Mouse (Mus musculus) ovary, postnatal 14 days (tissue): ENCODE data around the gene Ccdc34.

ENCODE experiments used
- DNase-seq: peaks from one replicate; pipeline ENCODE4 v3.0.0; 2022; ENCODE audit warnings: low spot score

The Ccdc34 gene

DNA sequence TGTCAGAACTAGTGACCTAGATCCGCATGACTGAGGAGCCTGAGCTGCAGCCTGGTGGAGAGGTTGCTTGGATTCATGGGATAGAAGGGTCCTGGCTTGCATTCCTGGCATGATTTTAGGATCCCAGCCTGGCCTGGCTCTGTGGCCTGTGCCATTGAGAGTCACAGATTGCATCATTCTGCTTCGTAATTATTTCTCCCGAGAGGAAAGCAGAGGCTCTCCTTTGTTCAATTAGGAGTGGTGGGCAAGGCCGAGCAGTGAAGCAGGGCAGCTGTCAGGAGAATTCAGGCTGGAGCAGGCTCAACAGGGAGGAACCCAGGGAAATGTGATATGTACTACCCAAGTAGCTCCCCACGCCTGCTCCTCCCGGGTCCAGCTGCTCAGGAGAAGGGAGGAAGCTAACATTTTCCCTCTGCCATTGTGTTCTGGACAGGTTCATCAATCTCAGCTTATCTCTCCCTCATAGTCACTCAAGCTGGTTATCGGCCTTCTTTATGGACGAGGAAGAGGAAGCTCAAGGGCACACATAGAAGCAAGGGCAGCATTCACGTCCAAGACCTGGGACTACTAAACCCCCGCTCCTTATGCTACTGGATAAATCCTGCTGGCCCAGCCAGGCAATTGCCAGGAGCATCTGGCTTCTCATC lies 162.2 kb downstream of the Ccdc34 start:
- DNase-seq = no peak

DNA sequence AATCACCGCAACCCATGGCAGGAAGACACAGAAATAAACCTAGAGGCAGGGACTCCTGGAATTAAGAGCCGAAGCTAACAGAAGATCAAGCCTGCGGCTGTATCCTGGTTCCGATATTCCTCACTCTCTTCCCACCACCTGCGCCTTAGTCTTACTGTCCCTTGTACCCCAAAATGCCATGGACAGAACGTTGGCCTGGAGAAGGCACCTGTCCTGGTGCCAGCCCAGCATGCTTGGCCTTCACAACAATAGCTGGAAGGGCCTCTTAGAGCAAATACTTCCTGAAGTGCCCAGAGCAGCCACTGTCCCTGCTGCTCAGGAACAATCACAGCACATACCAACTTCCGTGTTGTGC lies 162.7 kb downstream of the Ccdc34 start:
- DNase-seq = no peak

DNA sequence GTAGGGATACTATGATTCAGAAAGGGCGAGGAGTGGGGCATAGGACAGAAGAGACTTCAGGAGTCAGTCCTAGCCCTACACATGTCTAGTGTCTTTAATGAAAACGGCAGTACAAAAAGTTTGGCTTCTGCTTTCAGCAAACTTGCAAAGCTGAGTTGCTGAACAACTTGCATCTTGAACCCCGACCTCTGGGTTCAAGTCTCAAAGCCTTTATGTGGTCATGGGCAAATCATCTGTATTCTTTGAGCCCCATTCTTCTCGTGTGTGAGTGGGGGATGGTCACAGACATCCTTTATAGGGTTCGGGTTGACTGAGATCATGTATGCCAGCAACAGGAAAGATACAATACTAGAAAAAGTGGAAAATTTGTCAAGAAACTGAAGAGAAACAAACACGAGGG lies 164.0 kb downstream of the Ccdc34 start:
- no peak for DNase-seq

DNA sequence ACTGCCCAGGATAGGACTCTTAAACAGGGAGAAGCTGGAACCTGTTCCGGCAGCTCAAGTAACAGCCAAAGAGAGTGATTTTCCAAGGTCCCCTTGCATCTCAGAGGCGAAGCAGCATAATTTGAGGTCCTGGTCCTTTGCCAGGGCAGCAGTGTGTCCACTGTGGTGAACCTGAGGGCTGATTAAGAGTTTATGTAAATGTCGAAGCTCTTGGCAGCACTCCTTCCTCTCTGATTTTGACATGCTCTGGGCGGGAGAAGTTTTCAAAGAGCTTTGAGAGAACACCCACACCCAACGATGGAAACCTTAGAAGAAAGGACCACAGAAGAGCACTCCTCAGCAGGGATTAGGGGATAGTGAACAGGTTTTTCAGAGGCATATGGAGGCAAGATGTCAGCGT lies 164.6 kb downstream of the Ccdc34 start:
- no peak for DNase-seq

DNA sequence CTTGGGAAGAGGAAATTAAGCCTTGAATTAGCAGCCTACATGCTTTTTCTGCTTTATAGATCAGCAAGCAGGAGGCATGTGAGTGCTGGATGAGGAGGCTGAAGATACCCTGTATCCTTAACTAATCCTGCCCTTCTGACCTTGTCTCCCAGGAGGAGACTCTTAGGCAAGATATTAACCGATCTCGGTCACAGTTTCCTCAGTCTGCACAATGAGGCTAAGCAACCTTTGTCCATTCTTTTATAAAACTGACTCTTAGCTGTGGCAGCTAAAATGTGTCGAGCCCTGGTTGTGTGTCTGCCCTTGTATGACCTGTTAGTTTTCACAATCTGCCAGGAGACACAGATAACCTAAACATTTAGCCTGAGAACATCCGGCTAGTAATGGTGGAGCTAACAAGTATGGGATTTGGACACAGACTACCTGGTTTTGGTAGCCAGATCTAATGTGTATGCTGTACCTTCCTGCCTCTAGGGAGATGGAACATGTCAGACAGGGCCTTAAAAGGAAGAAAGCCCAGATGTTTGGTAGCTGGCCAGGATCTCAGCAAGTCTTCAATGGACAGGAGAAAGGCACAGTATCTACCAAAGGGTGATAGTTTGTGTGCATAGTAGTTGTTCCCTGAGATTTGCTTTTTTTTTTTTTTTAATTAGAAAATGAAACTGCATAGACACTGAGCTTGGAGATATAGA lies 165.3 kb downstream of the Ccdc34 start:
- no peak for DNase-seq

DNA sequence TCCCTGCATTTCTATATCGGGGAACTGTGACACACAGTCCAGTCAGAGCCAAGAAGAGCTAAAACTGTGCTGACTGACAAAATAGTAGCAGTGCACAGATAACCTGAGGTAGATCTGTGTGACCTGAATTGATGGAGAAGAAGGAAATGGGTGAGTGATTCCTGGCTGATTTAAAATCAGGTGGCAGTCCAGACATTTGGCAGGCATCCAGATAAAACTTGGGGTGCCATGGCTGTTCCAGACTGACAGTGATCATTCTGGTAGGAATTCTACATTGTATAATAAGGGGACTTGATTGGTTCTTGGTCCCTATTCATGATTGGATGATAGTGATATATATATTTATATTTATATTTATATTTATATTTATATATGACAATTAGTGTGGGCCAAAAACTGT lies 166.5 kb downstream of the Ccdc34 start:
- DNase-seq = no peak

DNA sequence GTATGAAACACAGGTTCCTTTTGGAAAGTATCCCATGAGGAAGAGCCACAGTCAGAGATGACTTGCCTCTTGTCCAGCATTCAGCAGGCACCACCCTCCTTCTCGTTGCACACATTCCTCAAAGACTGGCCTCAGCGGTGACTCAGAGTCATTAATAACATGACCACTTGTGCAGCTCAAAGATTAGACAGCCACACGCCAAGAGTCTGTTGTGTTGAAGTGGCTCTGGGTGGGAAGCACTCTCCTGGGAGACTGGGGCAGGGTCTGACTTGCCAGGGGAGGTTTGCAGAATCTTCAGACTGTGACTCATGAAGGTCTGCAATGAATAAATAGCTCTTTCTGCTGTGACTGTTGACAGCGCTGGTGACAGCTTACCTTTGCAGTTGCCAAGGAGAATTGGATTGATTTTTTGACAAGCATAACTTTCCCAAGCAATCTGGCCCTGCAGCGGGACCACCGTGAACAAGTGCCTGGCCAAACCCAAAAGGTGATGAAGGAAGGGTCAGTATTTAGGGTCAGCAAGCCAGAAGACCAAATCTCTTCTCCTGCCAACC lies 168.9 kb downstream of the Ccdc34 start:
- DNase-seq = no peak

DNA sequence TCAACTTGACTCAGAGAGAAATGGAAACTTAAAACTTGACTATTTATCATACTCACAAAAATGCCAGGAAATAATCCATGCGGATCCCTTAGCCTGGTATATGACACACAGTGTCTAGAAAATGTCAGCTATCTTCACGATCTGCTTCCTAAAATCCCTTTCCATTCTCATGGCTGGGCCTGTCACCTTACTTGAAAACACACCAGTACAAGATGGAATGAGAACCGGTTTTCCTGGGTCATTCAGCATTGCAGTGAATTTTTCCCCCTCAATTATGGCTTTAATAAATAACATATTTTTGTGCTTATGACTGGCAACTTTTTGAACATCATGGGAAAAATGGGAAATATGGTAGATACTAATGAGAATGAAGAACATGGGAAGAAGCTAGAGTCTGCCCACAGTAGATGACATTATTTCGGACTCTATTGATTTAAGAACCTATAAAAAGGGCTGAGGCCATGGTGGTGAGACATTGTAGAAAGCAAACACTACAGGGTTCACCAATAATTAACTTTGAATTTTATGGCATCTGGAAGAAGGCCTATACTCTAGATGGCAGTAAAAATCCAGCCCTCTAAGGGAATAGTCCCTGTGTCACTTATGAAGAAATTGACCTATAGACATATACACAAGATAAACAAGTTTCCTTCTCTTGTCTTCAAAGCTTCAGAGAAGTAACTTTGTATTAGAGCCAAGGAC lies 171.2 kb downstream of the Ccdc34 start:
- no peak for DNase-seq

DNA sequence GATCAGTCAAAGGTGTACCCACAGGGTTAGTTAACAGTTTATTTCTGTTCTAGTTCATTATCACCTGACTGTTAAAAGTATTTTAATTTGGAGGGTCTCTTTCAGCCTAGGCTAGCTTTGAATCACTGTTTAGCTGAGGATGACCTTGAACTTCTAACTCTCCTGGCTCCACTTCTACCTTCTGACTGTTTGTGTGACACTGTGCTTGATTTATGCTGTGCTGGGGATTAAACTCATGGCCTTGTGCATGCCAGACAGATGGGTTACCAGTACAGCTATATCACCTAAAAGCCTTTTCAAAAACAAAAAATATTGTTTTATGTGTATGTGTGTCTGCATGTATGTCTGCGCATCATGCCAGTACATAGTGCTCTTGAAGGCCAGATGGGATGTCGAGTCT lies 172.8 kb downstream of the Ccdc34 start:
- no peak for DNase-seq

DNA sequence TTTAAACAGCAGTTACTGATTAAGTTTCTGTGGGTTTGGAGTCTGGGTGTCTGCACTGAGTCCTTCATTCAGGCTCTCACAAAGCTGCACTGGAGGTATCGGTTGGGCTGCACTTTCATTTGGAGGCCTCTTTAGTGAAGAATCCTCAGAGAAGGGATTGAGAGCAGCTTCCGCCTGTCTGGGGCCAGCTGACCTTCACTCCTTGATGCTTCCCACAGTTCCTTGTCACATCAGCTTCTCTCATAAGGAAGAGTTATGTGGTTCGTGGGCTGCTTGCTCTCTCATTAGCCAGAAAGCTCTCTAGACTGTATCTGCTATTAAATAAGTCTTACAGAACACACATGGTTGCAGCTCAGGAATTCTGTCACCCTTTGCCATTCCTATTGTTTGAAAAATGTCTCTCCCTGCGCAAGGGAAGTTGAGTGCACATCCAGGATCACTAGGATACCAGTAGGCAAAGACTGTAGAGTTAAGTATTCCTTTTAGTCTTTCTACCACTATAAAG lies 173.6 kb downstream of the Ccdc34 start:
- DNase-seq = no peak

DNA sequence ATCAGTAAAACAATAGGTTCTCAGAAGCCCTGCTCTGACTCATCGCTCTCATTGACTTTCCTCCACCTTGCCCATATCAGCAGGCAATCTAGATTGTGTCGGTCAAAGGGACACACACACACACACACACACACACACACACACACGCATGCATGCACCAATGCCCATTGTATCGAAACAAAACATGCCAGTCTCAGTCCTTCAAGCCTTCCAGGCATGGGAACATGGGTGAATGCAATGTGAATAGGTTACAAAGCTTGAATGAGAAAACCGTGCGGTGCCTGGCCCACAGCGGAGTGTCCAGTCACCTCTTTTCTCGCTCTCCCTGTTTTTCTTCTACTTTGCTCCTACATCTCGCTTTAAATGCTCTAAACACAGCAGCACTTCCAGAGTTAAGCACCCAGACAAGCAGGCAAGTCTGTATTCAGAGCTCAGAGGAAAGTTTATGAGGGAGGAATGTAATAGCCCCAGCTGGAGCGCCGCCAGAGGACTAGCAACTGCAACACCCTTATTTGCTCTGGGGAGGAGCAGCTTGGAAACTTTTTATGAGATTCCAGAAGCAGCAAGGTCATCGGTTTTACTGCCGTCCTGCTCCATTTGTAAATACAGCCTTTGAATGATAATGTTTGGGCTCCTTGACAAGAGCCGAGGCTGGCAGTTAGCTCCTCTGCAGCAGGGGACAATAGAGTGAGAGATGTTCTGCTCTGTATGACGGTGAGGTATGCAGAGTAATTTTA lies 174.5 kb downstream of the Ccdc34 start:
- peak; percentile 85 for DNase-seq

DNA sequence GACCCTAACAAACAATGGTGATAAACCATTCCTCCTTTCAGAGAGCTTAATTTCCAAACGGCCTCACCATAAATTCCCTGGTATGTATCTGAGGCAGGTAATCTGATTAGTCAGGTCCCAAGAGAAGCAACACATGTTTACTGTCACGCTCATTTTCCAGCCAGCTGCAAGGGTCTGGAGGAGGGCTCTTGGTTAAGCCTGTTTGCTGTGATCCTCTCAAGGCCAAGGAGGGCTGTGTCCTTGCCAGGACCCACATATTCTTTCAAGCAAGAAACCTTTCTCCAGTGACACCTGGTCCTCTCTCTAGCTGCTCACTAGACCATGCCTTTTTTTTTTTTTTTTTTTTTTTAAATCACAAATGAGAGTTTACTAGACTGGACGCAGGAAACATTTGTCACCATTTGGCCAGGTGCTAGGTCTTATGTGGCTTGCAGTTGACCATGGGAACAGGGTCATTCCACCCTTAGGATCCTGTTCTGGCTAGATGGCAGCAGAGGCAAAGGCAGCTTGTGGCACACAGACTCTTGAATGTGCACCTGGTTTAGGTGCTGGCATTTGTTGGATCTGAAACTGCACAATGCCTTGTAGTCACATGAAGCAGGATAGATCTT lies 175.2 kb downstream of the Ccdc34 start:
- no peak for DNase-seq

DNA sequence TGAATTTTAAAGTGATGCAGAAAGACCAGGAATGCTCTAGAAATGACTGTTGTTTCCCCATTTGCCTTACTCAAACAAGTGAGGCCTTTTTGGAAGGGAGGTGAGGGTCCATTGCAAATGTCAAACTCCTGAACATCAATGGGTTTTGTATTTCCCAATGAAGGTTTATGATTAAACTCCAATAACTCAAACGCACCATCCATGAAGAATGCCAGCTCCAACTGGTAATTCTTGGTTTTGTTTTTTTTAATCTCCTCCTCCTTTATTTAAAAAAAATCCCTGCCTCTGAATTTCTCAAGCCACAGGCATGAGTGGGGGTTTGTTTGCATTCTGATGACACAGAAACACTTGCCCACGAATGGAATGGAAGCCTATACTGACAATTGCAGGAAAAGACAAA lies 178.9 kb downstream of the Ccdc34 start:
- no peak for DNase-seq

DNA sequence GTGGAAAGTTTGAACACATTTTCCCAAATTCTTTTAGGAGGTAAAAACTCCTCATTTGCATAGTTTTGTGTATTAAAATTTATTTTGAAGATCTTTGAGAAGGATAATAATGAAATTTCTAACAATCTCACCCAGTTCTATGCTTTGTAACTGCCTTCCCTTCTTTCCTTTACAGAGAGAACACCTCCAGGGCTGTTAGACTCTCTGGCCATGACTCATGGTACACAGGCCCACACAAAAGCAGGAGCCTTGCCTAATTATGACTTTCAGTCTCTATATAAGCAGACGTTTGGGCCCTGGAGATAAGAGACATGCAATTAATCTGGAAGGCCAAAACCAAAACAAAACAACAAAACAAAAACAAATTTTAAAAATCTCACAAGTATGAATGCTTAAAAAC lies 182.0 kb downstream of the Ccdc34 start:
- DNase-seq = no peak

DNA sequence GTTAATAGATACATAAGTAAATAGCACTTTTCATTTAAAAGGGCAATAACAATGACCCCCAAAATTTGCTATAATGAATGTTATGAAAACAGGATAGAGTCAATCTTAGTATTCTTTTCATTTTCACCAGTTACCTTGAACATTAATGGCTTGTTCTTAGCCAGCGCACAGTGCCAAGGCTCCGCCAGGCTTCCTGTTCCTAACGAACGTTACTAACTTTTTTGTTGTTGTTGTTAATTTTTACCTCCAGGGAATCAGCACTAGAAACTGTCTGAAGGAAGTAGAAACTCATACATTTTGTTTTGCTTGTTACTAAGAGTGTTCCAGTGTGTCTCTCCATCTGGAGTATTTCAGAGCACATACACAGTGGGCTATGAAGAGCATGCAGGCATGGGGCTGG lies 184.2 kb downstream of the Ccdc34 start:
- no peak for DNase-seq

DNA sequence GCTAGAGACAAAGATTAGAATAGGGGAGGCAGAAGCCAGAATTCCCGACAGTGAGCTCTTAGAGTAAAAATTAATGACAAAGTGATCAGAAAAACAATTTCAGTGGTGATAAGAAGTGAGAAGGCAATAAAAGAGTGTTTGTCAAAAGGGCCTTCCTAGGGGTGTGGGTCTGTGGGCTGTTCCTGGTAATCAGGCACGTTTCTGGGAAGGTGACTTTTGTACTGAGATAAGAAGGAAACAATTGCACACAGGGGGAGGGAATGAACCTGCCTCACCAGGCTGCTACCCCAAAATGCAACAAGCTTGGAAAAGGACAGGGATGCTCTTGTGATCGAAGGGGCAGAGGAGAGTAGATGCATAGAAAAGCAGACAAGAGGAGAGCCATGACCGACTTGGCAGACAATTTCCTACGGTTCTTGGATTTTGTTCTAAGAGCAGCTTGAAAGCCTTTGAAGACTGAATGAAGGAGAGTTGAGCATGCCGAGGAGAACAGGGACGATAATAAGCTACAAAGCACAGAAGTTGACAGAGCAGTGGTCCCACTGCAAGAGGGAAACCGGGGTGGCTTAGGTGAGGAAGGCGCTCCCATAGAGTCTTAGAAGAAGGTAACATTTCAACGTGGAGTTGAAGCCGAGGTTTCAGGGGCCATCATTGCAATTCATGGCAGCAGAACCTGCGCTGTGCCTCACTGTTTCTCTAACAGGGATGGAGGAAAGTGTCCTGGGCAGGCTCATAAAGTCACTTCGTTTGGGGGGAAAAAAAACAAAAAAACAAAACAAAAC lies 185.3 kb downstream of the Ccdc34 start:
- DNase-seq = no peak

DNA sequence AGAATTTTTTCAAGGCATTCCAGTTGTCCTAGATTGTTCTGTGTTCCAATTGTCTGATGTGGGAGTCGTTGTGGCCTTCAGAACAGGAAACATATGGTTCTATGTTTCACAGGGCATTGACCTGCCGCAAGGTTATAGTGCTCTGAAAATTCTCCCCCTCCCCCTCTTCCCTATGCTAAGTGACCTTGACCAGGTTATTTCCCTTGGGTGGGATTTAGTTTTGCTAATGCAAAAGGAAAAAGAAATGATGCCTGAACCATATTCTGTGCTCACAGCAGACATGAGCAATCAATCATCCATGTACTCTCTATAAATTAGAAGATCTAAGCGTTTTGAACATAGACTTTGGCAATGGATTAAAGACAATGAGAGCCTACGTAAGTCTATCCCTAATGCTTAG lies 186.6 kb downstream of the Ccdc34 start:
- DNase-seq = no peak

DNA sequence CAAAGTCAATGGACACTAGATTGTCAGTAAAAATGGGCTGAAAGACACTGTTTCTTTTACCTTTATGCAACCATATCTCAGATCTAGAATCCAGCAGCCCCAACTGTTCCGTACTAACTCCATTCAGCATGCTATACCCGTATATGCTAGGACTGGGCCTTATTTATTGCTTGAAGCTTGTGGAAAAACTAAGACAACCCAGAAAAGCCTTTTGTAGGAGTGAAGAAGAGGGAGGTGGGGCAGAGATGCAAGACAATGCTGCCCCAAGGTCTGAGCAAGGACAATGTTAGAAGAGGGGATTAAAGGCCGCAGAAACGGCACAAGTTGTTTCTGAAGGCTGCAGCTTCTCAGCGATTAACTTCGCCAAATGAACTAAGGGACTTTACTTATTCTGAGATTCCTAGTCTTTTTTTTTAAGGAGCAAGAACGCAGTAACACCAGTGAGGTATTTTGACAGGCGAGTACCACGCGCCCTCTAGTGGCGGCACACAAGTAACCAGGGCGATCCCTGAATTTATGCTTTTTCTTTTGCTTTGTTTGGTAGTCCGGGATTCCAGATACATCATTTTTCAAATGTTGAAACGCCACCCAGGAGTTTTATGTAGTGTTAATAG lies 187.2 kb downstream of the Ccdc34 start:
- peak; percentile 60 for DNase-seq

DNA sequence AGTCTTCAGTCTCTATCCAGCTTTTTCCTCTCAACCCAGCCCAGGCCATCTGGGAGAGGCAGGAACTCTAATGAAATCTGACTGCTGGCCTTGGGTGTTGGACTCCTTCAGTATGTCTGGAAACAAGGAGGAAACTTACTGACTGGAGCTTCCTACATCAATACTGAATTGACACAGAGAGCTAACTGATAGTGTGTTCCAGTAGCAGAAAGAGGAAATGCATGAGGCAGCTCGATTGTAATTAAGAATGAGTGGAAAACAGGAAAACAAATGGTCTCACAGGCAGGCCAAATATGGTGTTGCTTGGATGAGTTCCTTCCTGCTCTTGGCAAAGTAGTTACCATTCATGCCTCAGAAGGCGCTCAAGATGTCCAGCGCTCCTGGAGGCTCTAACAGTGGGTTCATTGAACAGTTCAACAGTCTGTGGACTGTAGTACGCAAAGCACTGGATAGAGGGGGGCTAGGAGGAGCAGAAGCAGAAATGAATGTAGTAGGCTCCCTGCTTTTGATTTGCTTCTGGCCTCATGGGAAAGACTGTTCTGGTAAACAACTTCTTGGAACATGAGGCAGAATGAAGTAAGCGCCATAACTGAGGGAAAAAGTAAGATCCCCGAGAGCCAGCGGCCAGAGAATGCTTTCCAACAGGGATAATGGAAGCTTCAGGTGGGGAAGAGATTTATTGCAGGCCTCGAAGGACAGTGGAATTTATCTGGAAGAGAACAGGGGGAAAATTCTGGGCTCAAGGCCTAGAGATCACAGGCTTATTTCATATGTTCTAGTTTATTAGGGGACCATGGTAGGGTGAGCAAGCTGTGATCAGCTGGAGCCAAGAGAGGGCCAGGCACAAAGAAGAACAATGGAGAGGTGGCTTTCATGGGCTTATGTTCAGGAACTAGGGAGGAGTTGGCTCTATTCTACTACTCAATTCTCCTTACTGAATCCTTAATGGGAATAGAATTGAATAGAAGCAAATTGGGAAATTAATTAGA lies 193.2 kb downstream of the Ccdc34 start:
- no peak for DNase-seq
